7 mouse cellular contexts compared by ENCODE assay signal in the genomic region with DNA sequence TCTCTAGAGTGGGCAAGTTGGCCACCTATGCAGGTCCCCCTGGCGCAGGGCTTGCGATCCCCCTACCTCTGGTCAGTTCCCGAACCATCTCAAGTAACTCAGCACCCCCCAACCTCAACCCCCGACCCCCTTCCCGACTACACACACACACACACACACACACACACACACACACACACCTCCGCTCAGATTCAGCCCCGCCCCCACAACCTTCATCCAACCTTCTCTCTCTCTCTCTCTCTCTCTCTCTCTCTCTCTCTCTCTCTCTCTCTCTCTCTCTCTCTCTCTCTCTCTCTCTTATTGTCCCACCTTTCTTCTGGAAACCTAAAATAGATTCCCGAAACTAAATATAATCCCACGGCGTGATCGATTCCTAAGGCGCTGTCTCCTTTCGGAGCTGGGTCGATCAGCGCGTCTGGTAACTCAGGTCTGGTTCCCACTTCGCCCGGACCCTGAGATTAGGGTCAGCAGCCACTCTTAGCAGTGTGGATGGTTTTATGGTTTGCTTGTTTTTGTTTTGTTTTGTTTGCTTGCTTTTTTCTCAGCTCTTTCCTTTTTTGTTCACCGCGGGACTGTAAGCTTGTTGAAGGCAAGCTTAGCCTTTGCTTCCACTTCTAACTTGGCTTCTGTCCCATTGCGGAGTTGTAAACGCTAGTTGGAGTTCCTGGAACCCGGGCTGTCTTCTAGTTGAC. TPM values are rescaled to one million over a fixed set of nuclear protein-coding genes. Genes with fewer than 3 reads are reported as not detected.
DNase-seq lines count a peak whose midpoint lies in the region; ATAC-seq and TF ChIP-seq lines count a peak whose summit lies in the region.

No protein-coding gene starts in this region.

- no peak overlapping the region for H3K9ac ChIP-seq in lung, postnatal 0 days (replicated peaks; ENCODE audit: low read depth)
- no peak overlapping the region for H3K9ac ChIP-seq in embryonic facial prominence, embryonic 15.5 days
- H3K9ac ChIP-seq in limb, embryonic 12.5 days (replicated peaks), result peak overlapping the region; percentile 60
- H3K9ac ChIP-seq in stomach, embryonic 16.5 days (ENCODE audit: low read length), result no peak overlapping the region

- no peaks in the 10 kb centered on the region for H3K36me3 ChIP-seq in lung, postnatal 0 days (ENCODE audit: insufficient read depth, low read length)
- no peaks in the 10 kb centered on the region for H3K36me3 ChIP-seq in embryonic facial prominence, embryonic 15.5 days
- H3K36me3 ChIP-seq in limb, embryonic 12.5 days, result no peaks in the 10 kb centered on the region
- no peaks in the 10 kb centered on the region for H3K36me3 ChIP-seq in stomach, embryonic 16.5 days (ENCODE audit: control insufficient read depth, insufficient read depth, low read length)

- no peaks in the 10 kb centered on the region for H3K9me3 ChIP-seq in lung, postnatal 0 days (ENCODE audit: low read length)
- H3K9me3 ChIP-seq in embryonic facial prominence, embryonic 15.5 days (replicated peaks), result no peaks in the 10 kb centered on the region
- H3K9me3 ChIP-seq in limb, embryonic 12.5 days, result no peaks in the 10 kb centered on the region
- peaks cover 4% of the 10 kb centered on the region; the same call in 1 of the 2 replicates for H3K9me3 ChIP-seq in stomach, embryonic 16.5 days (replicated peaks; ENCODE audit: control insufficient read depth, low read length)

- no peak overlapping the region for H3K27ac ChIP-seq in lung, postnatal 0 days (ENCODE audit: low read length)
- no peak overlapping the region for H3K27ac ChIP-seq in embryonic facial prominence, embryonic 15.5 days (replicated peaks)
- no peak overlapping the region for H3K27ac ChIP-seq in limb, embryonic 12.5 days
- H3K27ac ChIP-seq in stomach, embryonic 16.5 days (ENCODE audit: low read length), result no peak overlapping the region

- TF ChIP-seq CTCF in lung, postnatal 0 days (IDR thresholded peaks at IDR 0.05), result no peak

- H3K4me1 ChIP-seq in lung, postnatal 0 days (ENCODE audit: insufficient read depth, low read depth, low read length), result peaks cover 14% of the 10 kb centered on the region; the same call in 1 of the 2 replicates
- peaks cover 42% of the 10 kb centered on the region for H3K4me1 ChIP-seq in embryonic facial prominence, embryonic 15.5 days
- peaks cover 30% of the 10 kb centered on the region for H3K4me1 ChIP-seq in limb, embryonic 12.5 days (replicated peaks)
- peaks cover 24% of the 10 kb centered on the region for H3K4me1 ChIP-seq in stomach, embryonic 16.5 days (ENCODE audit: control insufficient read depth, insufficient read depth, low read length)

- H3K4me3 ChIP-seq in lung, postnatal 0 days (ENCODE audit: low read depth, low read length), result 0 out of 2 replicates have a peak overlapping the region, but pooled peaks have one; percentile 34
- H3K4me3 ChIP-seq in embryonic facial prominence, embryonic 15.5 days (replicated peaks), result peak overlapping the region; percentile 32
- peak overlapping the region; percentile 47 for H3K4me3 ChIP-seq in limb, embryonic 12.5 days (replicated peaks)
- peak overlapping the region; percentile 37 for H3K4me3 ChIP-seq in stomach, embryonic 16.5 days (replicated peaks; ENCODE audit: low read length)

- no peak for ATAC-seq in lung, postnatal 0 days
- ATAC-seq in embryonic facial prominence, embryonic 15.5 days (ENCODE audit: insufficient number of reproducible peaks, low FRiP score, low TSS enrichment, low read depth), result no peak
- ATAC-seq in limb, embryonic 12.5 days (ENCODE audit: insufficient number of reproducible peaks, insufficient read depth, low FRiP score, low TSS enrichment, low read depth), result no peak
- no peak for ATAC-seq in stomach, embryonic 16.5 days (ENCODE audit: insufficient read depth, low FRiP score)

- H3K4me2 ChIP-seq in lung, postnatal 0 days (replicated peaks; ENCODE audit: low read depth, low read length), result no peak overlapping the region
- peak overlapping the region; percentile 44; the same call in 1 of the 2 replicates for H3K4me2 ChIP-seq in embryonic facial prominence, embryonic 15.5 days (replicated peaks)
- H3K4me2 ChIP-seq in limb, embryonic 12.5 days, result peak overlapping the region; percentile 77
- 0 out of 2 replicates have a peak overlapping the region, but pooled peaks have one; percentile 45 for H3K4me2 ChIP-seq in stomach, embryonic 16.5 days (ENCODE audit: low read depth, low read length)

- DNase-seq in lung, postnatal 0 days (ENCODE audit: low spot score), result no peak
- DNase-seq in lung, postnatal 36 days, result no peak
- DNase-seq in spleen, postnatal 10 days (ENCODE audit: low spot score in 2 of 2), result no peak
- DNase-seq in layer of hippocampus, adult 9-10 months (ENCODE audit: low spot score), result no peak

- WGBS in lung, postnatal 0 days, result 3% methylated on average over 21 of the region's 23 CpGs
- WGBS in embryonic facial prominence, embryonic 15.5 days, result 2% methylated on average over 22 of the region's 23 CpGs
- WGBS in limb, embryonic 12.5 days, result 1% methylated on average over 20 of the region's 23 CpGs
- WGBS in stomach, embryonic 16.5 days, result 4% methylated on average over 22 of the region's 23 CpGs

- peaks cover 85% of the 10 kb centered on the region for H3K27me3 ChIP-seq in lung, postnatal 0 days (replicated peaks; ENCODE audit: insufficient read depth, low read length)
- H3K27me3 ChIP-seq in embryonic facial prominence, embryonic 15.5 days, result peaks cover 96% of the 10 kb centered on the region
- peaks cover 86% of the 10 kb centered on the region for H3K27me3 ChIP-seq in limb, embryonic 12.5 days
- H3K27me3 ChIP-seq in stomach, embryonic 16.5 days (ENCODE audit: control insufficient read depth, insufficient read depth, low read length), result peaks cover 82% of the 10 kb centered on the region

- no peak for TF ChIP-seq EP300 in lung, postnatal 0 days (IDR thresholded peaks at IDR 0.05)

RNA-seq across cellular contexts. Expression of gene Nrn1, which starts 7.0 kb away (rescaled TPM):
- 0.31 and 0.42 TPM in 2 replicates for polyA plus RNA-seq in lung, postnatal 0 days (2015; fragmentation: Nextera tagmentation; extraction: Ambion mirVana)
- polyA plus RNA-seq in embryonic facial prominence, embryonic 15.5 days (2015; fragmentation: Nextera tagmentation; extraction: Ambion mirVana), result 6.5 and 8.5 TPM in 2 replicates
- polyA plus RNA-seq in limb, embryonic 12.5 days (2016; fragmentation: Nextera tagmentation; extraction: Ambion mirVana), result 2.9 and 3.4 TPM in 2 replicates
- 9.0 and 10.4 TPM in 2 replicates for polyA plus RNA-seq in stomach, embryonic 16.5 days (2015; fragmentation: Nextera tagmentation; extraction: Ambion mirVana)
